Mouse (Mus musculus): ENCODE measurements around the gene Ano1. TPM values are rescaled to one million over a fixed set of nuclear protein-coding genes. Genes with fewer than 3 reads are reported as not detected.

The Ano1 gene
- total and polyA plus RNA-seq, 3 experiments, result 0.04 TPM; not detected in 2

- Histone ChIP-seq H3K9ac (ENCODE audit: control insufficient read depth, low read depth, low read length, poor library complexity, severe bottlenecking) (no peak overlapping the region), H3K36me3 (ENCODE audit: control insufficient read depth in 1 of 2, insufficient read depth in 2 of 2, low read length in 2 of 2) (no peaks in the 10 kb centered on the region), H3K79me2 (ENCODE audit: control insufficient read depth, insufficient read depth, low read length, poor library complexity) (no peaks in the 10 kb centered on the region), H3K4me1 (ENCODE audit: control insufficient read depth in 1 of 2, insufficient read depth in 2 of 2, low read length in 2 of 2) (peaks cover 0 to 3% of the 10 kb centered on the region in 2 experiments; a peak in 1 of 4 replicates), H3K27me3 (ENCODE audit: control insufficient read depth in 1 of 2, insufficient read depth in 2 of 2, low read length in 2 of 2) (no peaks in the 10 kb centered on the region), H3K27ac (ENCODE audit: control insufficient read depth, low read depth, low read length) (no peak overlapping the region), H3K9me3 (replicated peaks; ENCODE audit: insufficient read depth, low read length) (no peaks in the 10 kb centered on the region), H3K4me3 (ENCODE audit: control insufficient read depth in 1 of 2, insufficient read depth in 1 of 2, low read depth in 2 of 2, low read length in 2 of 2) (no peak overlapping the region)
- TF ChIP-seq ZC3H11A (IDR thresholded peaks at IDR 0.05; ENCODE audit: low read depth, low read length) (no peak), GATA1 (IDR thresholded peaks at IDR 0.05; ENCODE audit: low read depth, low read length) (no peak), ELF1 (IDR thresholded peaks at IDR 0.05; ENCODE audit: low read depth, low read length) (no peak), USF1 (IDR thresholded peaks at IDR 0.05; ENCODE audit: low read depth, low read length) (no peak), JUND (IDR thresholded peaks at IDR 0.05; ENCODE audit: low read depth, low read length) (no peak), SMC3 (IDR thresholded peaks at IDR 0.05; ENCODE audit: low read depth, low read length) (no peak), MYB (IDR thresholded peaks at IDR 0.05; ENCODE audit: low read depth, low read length) (no peak), NELFE (IDR thresholded peaks at IDR 0.05; ENCODE audit: low read depth, low read length) (no peak), KAT2A (conservative IDR thresholded peaks at IDR 0.05; ENCODE audit: low read depth, low read length) (no peak), ZMIZ1 (IDR thresholded peaks at IDR 0.05; ENCODE audit: low read depth, low read length) (no peak), TBP (IDR thresholded peaks at IDR 0.05; ENCODE audit: low read depth, low read length) (no peak), CTCF (IDR thresholded peaks at IDR 0.05 in 2 of 3, conservative IDR thresholded peaks at IDR 0.05 in 1 of 3; ENCODE audit: control insufficient read depth in 1 of 3, insufficient read depth in 1 of 3, low read depth in 2 of 3, low read length in 3 of 3, poor library complexity in 1 of 3, severe bottlenecking in 1 of 3) (no peak), POLR2AphosphoS5 (IDR thresholded peaks at IDR 0.05; ENCODE audit: borderline replicate concordance, low read depth, low read length) (no peak), ZKSCAN1 (IDR thresholded peaks at IDR 0.05; ENCODE audit: low read depth, low read length) (no peak), POLR2A (IDR thresholded peaks at IDR 0.05; ENCODE audit: control insufficient read depth in 1 of 2, insufficient read depth in 1 of 2, low read depth in 1 of 2, low read length in 2 of 2, poor library complexity in 1 of 2) (no peak)
- DNase-seq (ENCODE audit: low read depth, low spot score), result no peak
These were observed 2.9 kb upstream of the Ano1 start for GRCm38 (mm10) chr7:144754722-144755121.

GRCm38 (mm10) chr7:144753657-144754031 lies 1.9 kb upstream of the Ano1 start:
- Histone ChIP-seq H3K79me2 (ENCODE audit: control insufficient read depth, insufficient read depth, low read length, poor library complexity) (no peaks in the 10 kb centered on the region), H3K4me1 (ENCODE audit: control insufficient read depth in 1 of 2, insufficient read depth in 2 of 2, low read length in 2 of 2) (peaks cover 0 to 3% of the 10 kb centered on the region in 2 experiments; a peak in 1 of 4 replicates), H3K27ac (ENCODE audit: control insufficient read depth, low read depth, low read length) (no peak overlapping the region), H3K27me3 (ENCODE audit: control insufficient read depth in 1 of 2, insufficient read depth in 2 of 2, low read length in 2 of 2) (no peaks in the 10 kb centered on the region), H3K36me3 (ENCODE audit: control insufficient read depth in 1 of 2, insufficient read depth in 2 of 2, low read length in 2 of 2) (no peaks in the 10 kb centered on the region), H3K4me3 (ENCODE audit: control insufficient read depth in 1 of 2, insufficient read depth in 1 of 2, low read depth in 2 of 2, low read length in 2 of 2) (no peak overlapping the region), H3K9me3 (replicated peaks; ENCODE audit: insufficient read depth, low read length) (no peaks in the 10 kb centered on the region), H3K9ac (ENCODE audit: control insufficient read depth, low read depth, low read length, poor library complexity, severe bottlenecking) (no peak overlapping the region)
- no peak for DNase-seq (ENCODE audit: low read depth, low spot score)
- TF ChIP-seq ZMIZ1 (IDR thresholded peaks at IDR 0.05; ENCODE audit: low read depth, low read length) (no peak), POLR2AphosphoS2 (IDR thresholded peaks at IDR 0.05; ENCODE audit: low read length) (no peak), JUND (IDR thresholded peaks at IDR 0.05; ENCODE audit: low read depth, low read length) (no peak), CHD2 (IDR thresholded peaks at IDR 0.05; ENCODE audit: low read length) (no peak), MEF2A (IDR thresholded peaks at IDR 0.05; ENCODE audit: extremely low read depth, insufficient replicate concordance, low read depth, low read length, poor library complexity, severe bottlenecking) (no peak), ZKSCAN1 (IDR thresholded peaks at IDR 0.05; ENCODE audit: low read depth, low read length) (no peak), USF2 (IDR thresholded peaks at IDR 0.05; ENCODE audit: borderline replicate concordance in 1 of 2, insufficient read depth in 1 of 2, low read depth in 1 of 2, low read length in 2 of 2) (no peak), TCF12 (IDR thresholded peaks at IDR 0.05; ENCODE audit: low read depth, low read length) (no peak), POLR2AphosphoS5 (IDR thresholded peaks at IDR 0.05; ENCODE audit: borderline replicate concordance, low read depth, low read length) (no peak), EP300 (IDR thresholded peaks at IDR 0.05; ENCODE audit: low read depth in 1 of 2, low read length in 2 of 2) (no peak), RCOR1 (IDR thresholded peaks at IDR 0.05; ENCODE audit: low read depth, low read length) (no peak)
